Mouse (Mus musculus): ENCODE measurements around the gene Coq7.

DNA sequence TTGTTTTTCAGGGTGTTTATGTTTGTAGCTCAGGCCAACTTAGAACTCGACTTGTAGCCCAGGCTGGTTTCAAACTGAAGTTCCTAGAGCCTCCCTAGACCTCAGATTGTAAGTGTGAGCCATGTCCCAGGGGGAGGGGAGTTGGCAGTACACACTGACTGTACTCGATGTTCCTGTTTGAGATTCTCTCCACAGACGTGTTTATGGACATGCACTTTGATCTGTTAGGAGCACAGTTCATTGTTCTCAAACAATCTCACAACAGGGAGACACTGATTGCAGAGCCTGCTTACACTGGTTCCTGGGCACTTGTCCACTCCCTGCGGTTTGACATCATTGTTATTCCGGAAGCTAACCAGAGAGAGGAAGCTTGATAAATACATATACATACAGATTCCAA lies 38.9 kb upstream of the Coq7 start:
- no peak for TF ChIP-seq CTCF (conservative IDR thresholded peaks at IDR 0.05; ENCODE audit: low read length)
- TF ChIP-seq NANOG (IDR thresholded peaks at IDR 0.05; ENCODE audit: borderline replicate concordance, low read length), result peak; percentile 69; the same call in 1 of the 2 replicates
- TF ChIP-seq POU5F1 (IDR thresholded peaks at IDR 0.05; ENCODE audit: borderline replicate concordance, low read length), result no peak

All from E14TG2a.4 (cell line).